Mouse (Mus musculus): Measurements from ENCODE around the gene Ada.

- TF ChIP-seq GATA1 (IDR thresholded peaks at IDR 0.05; ENCODE audit: low read length) (no peak), TAL1 (IDR thresholded peaks at IDR 0.05; ENCODE audit: low read length) (no peak)
These were observed 59.4 kb downstream of the Ada start for GRCm38 (mm10) chr2:163690409-163691304.
